Mouse (Mus musculus) monocyte, adult 2 months (primary cell): Measurements from ENCODE around the gene Gm42372.

Experiments used
- DNase-seq, 2 experiments: peaks; one replicate each; pipeline ENCODE4 v3.0.0; 2022; ENCODE audit warnings: low spot score in 2 of 2, low read depth in 1 of 2

The Gm42372 gene

DNA sequence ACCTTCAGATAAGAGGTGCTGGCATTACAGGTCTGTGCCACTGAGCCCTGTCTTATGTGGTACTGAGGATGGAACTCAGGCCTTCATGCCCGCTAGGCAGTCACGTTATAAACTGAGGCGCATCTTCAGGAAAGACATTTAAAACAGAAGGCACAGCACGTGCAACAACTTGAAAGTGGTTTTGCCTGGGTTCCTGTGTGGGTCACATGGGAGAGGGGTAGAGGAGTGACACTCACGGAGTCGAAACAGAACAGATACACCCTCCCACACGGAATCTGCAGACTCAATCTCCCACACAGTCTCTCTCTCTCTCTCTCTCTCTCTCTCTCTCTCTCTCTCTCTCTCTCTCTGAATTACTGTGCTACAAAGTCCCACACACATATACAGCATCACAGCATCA, 47.4 kb downstream of the Gm42372 start:
- no peak for DNase-seq
